Mouse (Mus musculus) heart, postnatal 0 days (tissue): ENCODE results near the gene AC129217.1.

Experiments
- CTCF ChIP-seq: IDR thresholded peaks from 2 replicates; pipeline ENCODE4 v1.5.1; 2016; ENCODE audit warnings: antibody characterized with exemption, control low read depth, low read depth
- EP300 ChIP-seq: IDR thresholded peaks from 2 replicates; pipeline ENCODE4 v1.6.1; 2016; ENCODE audit warnings: antibody characterized with exemption, low read depth

GRCm38 (mm10) chr19:8798947-8799315 is 30.6 kb upstream of the AC129217.1 start:
- TF ChIP-seq CTCF, result no peak
- no peak for TF ChIP-seq EP300
